Mouse (Mus musculus) heart, embryonic 12.5 days (tissue): ENCODE data around the gene Tenm4. TPM values are rescaled to one million over a fixed set of nuclear protein-coding genes. Genes with fewer than 3 reads are reported as not detected.

Experiments used
- ATAC-seq: fragments of 200-750 bp; cut with Nextera tagmentation; 2 replicates; pipeline ENCODE4 v1.8.0; 2017; ENCODE audit warnings: moderate TSS enrichment, moderate library complexity; ENCODE audit not compliant: insufficient number of reproducible peaks, low FRiP score
- H3K27ac ChIP-seq: fragments of 300-500 bp; sonication (generic); 2 replicates; pipeline ENCODE4 v1.5.1; 2016; ENCODE audit warnings: mild to moderate bottlenecking, moderate library complexity; ENCODE audit not compliant: poor library complexity, severe bottlenecking
- H3K27me3 ChIP-seq: fragments of 300-500 bp; sonication (generic); replicated peaks from 2 replicates; pipeline ENCODE4 v1.6.1; 2016; ENCODE audit warnings: mild to moderate bottlenecking, moderate library complexity
- H3K36me3 ChIP-seq: fragments of 300-500 bp; sonication (generic); 2 replicates; pipeline ENCODE4 v1.6.1; 2016; ENCODE audit warnings: mild to moderate bottlenecking, moderate library complexity
- H3K4me1 ChIP-seq: fragments of 300-500 bp; sonication (generic); replicated peaks from 2 replicates; pipeline ENCODE4 v1.6.1; 2016; ENCODE audit warnings: mild to moderate bottlenecking
- H3K4me2 ChIP-seq: fragments of 300-500 bp; sonication (generic); 2 replicates; pipeline ENCODE4 v1.6.1; 2016; ENCODE audit warnings: mild to moderate bottlenecking, moderate library complexity
- H3K4me3 ChIP-seq: fragments of 300-500 bp; sonication (generic); 2 replicates; pipeline ENCODE4 v1.5.1; 2016; ENCODE audit warnings: mild to moderate bottlenecking
- H3K9ac ChIP-seq: fragments of 300-500 bp; sonication (generic); 2 replicates; pipeline ENCODE4 v1.6.1; 2016; ENCODE audit warnings: mild to moderate bottlenecking, moderate library complexity
- H3K9me3 ChIP-seq: fragments of 300-500 bp; sonication (generic); replicated peaks from 2 replicates; pipeline ENCODE4 v1.6.1; 2016; ENCODE audit warnings: mild to moderate bottlenecking, moderate library complexity
- WGBS: fragments of 180-500 bp; shearing (Covaris S2); methylation state at CpG from one replicate; pipeline ENCODE4 v1.1.7; 2016; 5-methylcytosine and 5-hydroxymethylcytosine counted together
- polyA plus RNA-seq: library from polyadenylated mRNA; unstranded; fragments of >200 nt; fragmentation: Nextera tagmentation; extraction: Ambion mirVana; gene quantifications from 2 replicates; pipeline ENCODE4 v1.2.1, GENCODE M21; 2016

Gene Tenm4
- polyA plus RNA-seq, 1 experiment from 2014 or later = 10.2 TPM

GRCm38 (mm10) chr7:96152924-96153359 is 18.1 kb upstream of the Tenm4 start:
- no peaks in the 10 kb centered on the region for H3K36me3 ChIP-seq
- no peak overlapping the region for H3K27ac ChIP-seq
- under 1% methylated on average over 10 of the region's 10 CpGs for WGBS
- no peaks in the 10 kb centered on the region for H3K27me3 ChIP-seq
- H3K9ac ChIP-seq = 0 out of 2 replicates have a peak overlapping the region, but pooled peaks have one; percentile 4
- no peaks in the 10 kb centered on the region for H3K9me3 ChIP-seq
- peak overlapping the region; percentile 64 for H3K4me2 ChIP-seq
- ATAC-seq = peak; percentile 90
- H3K4me1 ChIP-seq = peaks cover 4% of the 10 kb centered on the region; the same call in 1 of the 2 replicates
- peak overlapping the region; percentile 47 for H3K4me3 ChIP-seq

- Histone ChIP-seq H3K27me3 (no peaks in the 10 kb centered on the region), H3K27ac (no peak overlapping the region), H3K4me2 (no peak overlapping the region), H3K36me3 (no peaks in the 10 kb centered on the region), H3K4me1 (peaks cover 4% of the 10 kb centered on the region; the same call in 1 of the 2 replicates), H3K9me3 (no peaks in the 10 kb centered on the region), H3K9ac (no peak overlapping the region), H3K4me3 (no peak overlapping the region)
- 86% methylated on average over 3 of the region's 3 CpGs for WGBS
- no peak for ATAC-seq
Observed at GRCm38 (mm10) chr7:96154025-96154424, 17.0 kb upstream of the Tenm4 start.

- no peak overlapping the region for H3K9ac ChIP-seq
- H3K27ac ChIP-seq = no peak overlapping the region
- ATAC-seq = no peak
- H3K27me3 ChIP-seq = no peaks in the 10 kb centered on the region
- no peak overlapping the region for H3K4me3 ChIP-seq
- H3K9me3 ChIP-seq = no peaks in the 10 kb centered on the region
- H3K4me1 ChIP-seq = peaks cover 4% of the 10 kb centered on the region; the same call in 1 of the 2 replicates
- H3K36me3 ChIP-seq = no peaks in the 10 kb centered on the region
- no peak overlapping the region for H3K4me2 ChIP-seq
- 72% methylated on average over 7 of the region's 7 CpGs for WGBS
Observed at GRCm38 (mm10) chr7:96156481-96157255, 14.4 kb upstream of the Tenm4 start.

GRCm38 (mm10) chr7:96164141-96164540 is 6.9 kb upstream of the Tenm4 start:
- no peak for ATAC-seq
- Histone ChIP-seq H3K27me3 (no peaks in the 10 kb centered on the region), H3K9me3 (no peaks in the 10 kb centered on the region), H3K4me1 (no peaks in the 10 kb centered on the region), H3K4me2 (no peak overlapping the region), H3K36me3 (no peaks in the 10 kb centered on the region), H3K9ac (no peak overlapping the region), H3K27ac (no peak overlapping the region), H3K4me3 (no peak overlapping the region)

- Histone ChIP-seq H3K27ac (no peak overlapping the region), H3K4me2 (no peak overlapping the region), H3K9ac (no peak overlapping the region), H3K36me3 (no peaks in the 10 kb centered on the region), H3K4me3 (no peak overlapping the region), H3K4me1 (no peaks in the 10 kb centered on the region), H3K9me3 (no peaks in the 10 kb centered on the region), H3K27me3 (peaks cover 6% of the 10 kb centered on the region; the same call in 1 of the 2 replicates)
- ATAC-seq = no peak
- WGBS = 53% methylated on average over 3 of the region's 3 CpGs
Observed at GRCm38 (mm10) chr7:96168921-96169320, 2.1 kb upstream of the Tenm4 start.

- no peaks in the 10 kb centered on the region for H3K9me3 ChIP-seq
- no peak overlapping the region for H3K4me3 ChIP-seq
- H3K27ac ChIP-seq = no peak overlapping the region
- H3K27me3 ChIP-seq = peaks cover 6% of the 10 kb centered on the region; the same call in 1 of the 2 replicates
- no peaks in the 10 kb centered on the region for H3K4me1 ChIP-seq
- no peak overlapping the region for H3K9ac ChIP-seq
- H3K36me3 ChIP-seq = no peaks in the 10 kb centered on the region
- ATAC-seq = no peak
- peak overlapping the region; percentile 37; the same call in 1 of the 2 replicates for H3K4me2 ChIP-seq
- WGBS = 46% methylated on average over 11 of the region's 11 CpGs
Observed at GRCm38 (mm10) chr7:96171596-96172563, 834 bp downstream of the Tenm4 start.

- Histone ChIP-seq H3K9ac (no peak overlapping the region), H3K4me1 (no peaks in the 10 kb centered on the region)
- WGBS = 77% methylated on average over 8 of the region's 8 CpGs
Observed at GRCm38 (mm10) chr7:96176781-96177180, 5.7 kb downstream of the Tenm4 start.

GRCm38 (mm10) chr7:96181751-96182150 is 10.7 kb downstream of the Tenm4 start:
- no peak for ATAC-seq
- Histone ChIP-seq H3K4me3 (no peak overlapping the region), H3K9ac (no peak overlapping the region), H3K27ac (no peak overlapping the region), H3K9me3 (no peaks in the 10 kb centered on the region), H3K4me1 (no peaks in the 10 kb centered on the region), H3K36me3 (no peaks in the 10 kb centered on the region), H3K27me3 (no peaks in the 10 kb centered on the region), H3K4me2 (no peak overlapping the region)
- 69% methylated on average over 4 of the region's 4 CpGs for WGBS

More at GRCm38 (mm10) chr7:96176781-96177180, 5.7 kb downstream of the Tenm4 start:
- Histone ChIP-seq H3K9me3 (no peaks in the 10 kb centered on the region), H3K27me3 (0 out of 2 replicates have a peak, but pooled peaks cover 3% of the 10 kb centered on the region), H3K4me2 (no peak overlapping the region), H3K4me3 (no peak overlapping the region), H3K27ac (no peak overlapping the region), H3K36me3 (no peaks in the 10 kb centered on the region)
- no peak for ATAC-seq

GRCm38 (mm10) chr7:96183195-96183594 is 12.1 kb downstream of the Tenm4 start:
- Histone ChIP-seq H3K4me2 (no peak overlapping the region), H3K27ac (no peak overlapping the region), H3K4me3 (no peak overlapping the region), H3K27me3 (no peaks in the 10 kb centered on the region), H3K4me1 (no peaks in the 10 kb centered on the region), H3K9ac (no peak overlapping the region), H3K9me3 (no peaks in the 10 kb centered on the region), H3K36me3 (no peaks in the 10 kb centered on the region)
- ATAC-seq = no peak
- 90% methylated on average over 1 of the region's 1 CpGs for WGBS

- 84% methylated on average over 9 of the region's 9 CpGs for WGBS
- Histone ChIP-seq H3K9ac (no peak overlapping the region), H3K27me3 (no peaks in the 10 kb centered on the region), H3K4me1 (no peaks in the 10 kb centered on the region), H3K4me2 (no peak overlapping the region), H3K9me3 (no peaks in the 10 kb centered on the region), H3K27ac (no peak overlapping the region), H3K36me3 (no peaks in the 10 kb centered on the region), H3K4me3 (no peak overlapping the region)
- no peak for ATAC-seq
Observed at GRCm38 (mm10) chr7:96185411-96185810, 14.4 kb downstream of the Tenm4 start.
